Comparison of ENCODE assay signal across 8 mouse cellular contexts in the genomic region with DNA sequence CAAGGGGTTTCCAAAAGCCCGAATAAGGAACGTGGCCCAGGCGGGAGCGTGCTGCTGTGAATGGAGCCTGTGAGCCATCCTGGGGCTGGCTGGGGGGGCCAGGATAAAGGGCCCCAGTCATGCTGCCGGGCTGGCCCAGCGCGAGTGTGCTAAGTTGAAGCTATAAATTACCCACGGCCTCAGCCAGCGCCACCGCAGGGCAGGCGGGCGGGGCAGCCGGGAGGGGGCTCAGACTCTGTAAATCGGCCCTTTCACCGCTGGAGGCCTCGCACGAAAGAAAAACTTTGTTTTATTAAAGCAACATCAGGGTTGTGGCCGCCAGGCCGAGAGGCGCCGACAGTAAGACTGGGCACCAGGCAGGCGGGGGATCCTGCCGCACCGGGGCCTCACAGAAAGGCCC. TPM values are rescaled to one million over a fixed set of nuclear protein-coding genes. Genes with fewer than 3 reads are reported as not detected.
DNase-seq lines count a peak whose midpoint lies in the region; ATAC-seq lines count a peak whose summit lies in the region.

No protein-coding gene starts in this region.

- ATAC-seq in liver, embryonic 11.5 days (replicated peaks; ENCODE audit: low FRiP score), result no peak
- ATAC-seq in stomach, embryonic 16.5 days (ENCODE audit: insufficient read depth, low FRiP score), result peak; percentile 27

- H3K36me3 ChIP-seq in liver, embryonic 11.5 days (ENCODE audit: control insufficient read depth, insufficient read depth, low read length), result no peaks in the 10 kb centered on the region
- H3K36me3 ChIP-seq in stomach, embryonic 16.5 days (ENCODE audit: control insufficient read depth, insufficient read depth, low read length), result no peaks in the 10 kb centered on the region

- H3K9ac ChIP-seq in liver, embryonic 11.5 days (ENCODE audit: low read depth, low read length), result 0 out of 2 replicates have a peak overlapping the region, but pooled peaks have one; percentile 34
- peak overlapping the region; percentile 58 for H3K9ac ChIP-seq in stomach, embryonic 16.5 days (ENCODE audit: low read length)

- H3K9me3 ChIP-seq in liver, embryonic 11.5 days (ENCODE audit: control insufficient read depth, low read length), result no peaks in the 10 kb centered on the region
- no peaks in the 10 kb centered on the region for H3K9me3 ChIP-seq in stomach, embryonic 16.5 days (replicated peaks; ENCODE audit: control insufficient read depth, low read length)

- H3K4me3 ChIP-seq in liver, embryonic 11.5 days (ENCODE audit: low read depth, low read length), result no peak overlapping the region
- H3K4me3 ChIP-seq in stomach, embryonic 16.5 days (replicated peaks; ENCODE audit: low read length), result 0 out of 2 replicates have a peak overlapping the region, but pooled peaks have one; percentile 1

- peaks cover 38% of the 10 kb centered on the region for H3K27me3 ChIP-seq in liver, embryonic 11.5 days (replicated peaks; ENCODE audit: control insufficient read depth, insufficient read depth, low read length)
- H3K27me3 ChIP-seq in stomach, embryonic 16.5 days (ENCODE audit: control insufficient read depth, insufficient read depth, low read length), result no peaks in the 10 kb centered on the region

- 17% methylated on average over 24 of the region's 24 CpGs for WGBS in liver, embryonic 11.5 days
- WGBS in stomach, embryonic 16.5 days, result 5% methylated on average over 24 of the region's 24 CpGs

- peaks cover 36% of the 10 kb centered on the region for H3K4me1 ChIP-seq in liver, embryonic 11.5 days (replicated peaks; ENCODE audit: control insufficient read depth, insufficient read depth, low read length)
- H3K4me1 ChIP-seq in stomach, embryonic 16.5 days (ENCODE audit: control insufficient read depth, insufficient read depth, low read length), result peaks cover 61% of the 10 kb centered on the region

- peak; percentile 25 for DNase-seq in ovary, postnatal 36 days (ENCODE audit: low spot score)
- DNase-seq in ovary, postnatal 10 days (ENCODE audit: low spot score), result no peak
- DNase-seq in forelimb bud, embryonic 11.5 days (ENCODE audit: low read depth, low spot score), result peak; percentile 81
- no peak for DNase-seq in liver, embryonic 11.5 days (ENCODE audit: low spot score)
- DNase-seq in left cerebral cortex, adult 11 months (ENCODE audit: low spot score), result no peak
- no peak for DNase-seq in thymus, postnatal 25 days
- DNase-seq in frontal cortex, adult 2 months (ENCODE audit: extremely low spot score in 1 of 2, low spot score in 1 of 2), result no peak

- H3K27ac ChIP-seq in liver, embryonic 11.5 days (ENCODE audit: low read depth, low read length), result no peak overlapping the region; the same call in 1 of the 2 replicates
- peak overlapping the region; percentile 85 for H3K27ac ChIP-seq in stomach, embryonic 16.5 days (ENCODE audit: low read length)

- H3K4me2 ChIP-seq in liver, embryonic 11.5 days, result peak overlapping the region; percentile 45
- H3K4me2 ChIP-seq in stomach, embryonic 16.5 days (ENCODE audit: low read depth, low read length), result peak overlapping the region; percentile 39

RNA-seq across cellular contexts. Expression of gene Fgfr3, which starts 29.1 kb away (rescaled TPM):
- polyA plus RNA-seq in liver, embryonic 11.5 days (2014; fragmentation: Nextera tagmentation; extraction: Ambion mirVana), result 7.8 and 8.5 TPM in 2 replicates
- 31.0 and 40.1 TPM in 2 replicates for polyA plus RNA-seq in stomach, embryonic 16.5 days (2015; fragmentation: Nextera tagmentation; extraction: Ambion mirVana)
- polyA plus RNA-seq in frontal cortex, adult 2 months (2012; rRNA removed), result 120 and 135 TPM in 2 replicates

RNA-seq across cellular contexts. Expression of gene Tmem129, which starts 34.2 kb away (rescaled TPM):
- 35.7 and 38.0 TPM in 2 replicates for polyA plus RNA-seq in liver, embryonic 11.5 days (2014; fragmentation: Nextera tagmentation; extraction: Ambion mirVana)
- 34.0 and 40.6 TPM in 2 replicates for polyA plus RNA-seq in stomach, embryonic 16.5 days (2015; fragmentation: Nextera tagmentation; extraction: Ambion mirVana)
- 34.8 and 36.3 TPM in 2 replicates for polyA plus RNA-seq in frontal cortex, adult 2 months (2012; rRNA removed)

RNA-seq across cellular contexts. Expression of gene Tacc3, which starts 34.5 kb away (rescaled TPM):
- 229 and 255 TPM in 2 replicates for polyA plus RNA-seq in liver, embryonic 11.5 days (2014; fragmentation: Nextera tagmentation; extraction: Ambion mirVana)
- polyA plus RNA-seq in stomach, embryonic 16.5 days (2015; fragmentation: Nextera tagmentation; extraction: Ambion mirVana), result 137 and 145 TPM in 2 replicates
- polyA plus RNA-seq in frontal cortex, adult 2 months (2012; rRNA removed), result 8.4 and 9.1 TPM in 2 replicates

RNA-seq across cellular contexts. Expression of gene Slbp, which starts 40.0 kb away (rescaled TPM):
- polyA plus RNA-seq in liver, embryonic 11.5 days (2014; fragmentation: Nextera tagmentation; extraction: Ambion mirVana), result 369 and 394 TPM in 2 replicates
- polyA plus RNA-seq in stomach, embryonic 16.5 days (2015; fragmentation: Nextera tagmentation; extraction: Ambion mirVana), result 174 and 190 TPM in 2 replicates
- 28.0 and 30.8 TPM in 2 replicates for polyA plus RNA-seq in frontal cortex, adult 2 months (2012; rRNA removed)

Comparison
In these comparisons a context has a peak if more than half of its experiments do, and no peak if none do; other contexts are left out.
1. DNase-seq: peak in ovary, postnatal 36 days (single experiment) and forelimb bud, embryonic 11.5 days (single experiment); none in ovary, postnatal 10 days (single experiment), liver, embryonic 11.5 days (single experiment), left cerebral cortex, adult 11 months (single experiment), thymus, postnatal 25 days (single experiment) and frontal cortex, adult 2 months (0 of 2).
2. RNA of gene Tacc3, which starts 34.5 kb away (polyA plus RNA-seq): 229 to 255 TPM in liver, embryonic 11.5 days and 137 to 145 TPM in stomach, embryonic 16.5 days; 8.4 to 9.1 TPM in frontal cortex, adult 2 months; every median in the first group is over 10 times any median in the second.